Mouse (Mus musculus) CD4-positive naive resting alpha-beta T cell, adult 57 days (primary cell): Measurements from ENCODE around the gene Urah. TPM values are rescaled to one million over a fixed set of nuclear protein-coding genes. Genes with fewer than 3 reads are reported as not detected.

Source experiments
- total RNA-seq: library from RNA; stranded (reverse); gene quantifications from one replicate; pipeline ENCODE4 v1.2.4, GENCODE M21; 2023

Gene Urah
- not detected for total RNA-seq

DNA sequence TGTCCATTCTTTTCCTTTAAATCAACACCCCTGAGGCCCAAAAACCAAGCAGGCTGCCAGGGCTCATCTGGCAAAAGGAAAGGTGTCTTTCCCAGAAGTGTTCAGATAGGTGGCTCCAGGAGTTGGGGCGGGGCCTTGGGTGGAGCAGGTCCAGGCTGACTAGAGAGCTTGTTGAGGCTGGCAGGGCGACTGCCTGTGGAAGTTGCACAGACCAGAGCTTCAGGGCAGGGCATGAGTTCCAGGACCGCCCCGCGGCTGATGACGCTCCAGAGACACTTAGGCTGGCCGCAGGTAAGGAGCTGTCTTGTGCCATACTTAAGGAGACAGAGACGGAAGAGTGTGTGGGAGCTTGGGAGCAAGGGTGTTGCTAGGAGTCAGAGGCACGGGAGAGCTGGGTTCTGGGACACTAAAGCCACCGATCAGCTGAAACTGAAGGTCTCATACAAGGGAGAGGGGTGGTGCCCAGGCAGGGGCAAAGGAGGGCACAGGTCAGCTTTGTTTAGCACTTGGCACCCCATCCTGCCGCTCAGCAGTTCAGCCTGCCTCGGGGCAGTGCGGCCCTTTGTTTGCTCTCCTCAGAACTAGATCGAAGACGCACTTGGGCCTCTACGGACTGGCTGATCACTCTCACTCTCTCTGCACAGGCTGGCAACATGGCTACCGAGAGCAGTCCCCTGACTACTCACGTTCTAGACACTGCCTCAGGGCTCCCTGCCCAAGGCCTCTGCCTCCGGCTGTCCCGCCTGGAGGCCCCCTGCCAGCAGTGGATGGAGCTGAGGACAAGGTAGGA lies at the start of gene Urah:
Gene Urah, plus strand, starts transcription at position 51 of the 790 bp plus-strand sequence.

DNA sequence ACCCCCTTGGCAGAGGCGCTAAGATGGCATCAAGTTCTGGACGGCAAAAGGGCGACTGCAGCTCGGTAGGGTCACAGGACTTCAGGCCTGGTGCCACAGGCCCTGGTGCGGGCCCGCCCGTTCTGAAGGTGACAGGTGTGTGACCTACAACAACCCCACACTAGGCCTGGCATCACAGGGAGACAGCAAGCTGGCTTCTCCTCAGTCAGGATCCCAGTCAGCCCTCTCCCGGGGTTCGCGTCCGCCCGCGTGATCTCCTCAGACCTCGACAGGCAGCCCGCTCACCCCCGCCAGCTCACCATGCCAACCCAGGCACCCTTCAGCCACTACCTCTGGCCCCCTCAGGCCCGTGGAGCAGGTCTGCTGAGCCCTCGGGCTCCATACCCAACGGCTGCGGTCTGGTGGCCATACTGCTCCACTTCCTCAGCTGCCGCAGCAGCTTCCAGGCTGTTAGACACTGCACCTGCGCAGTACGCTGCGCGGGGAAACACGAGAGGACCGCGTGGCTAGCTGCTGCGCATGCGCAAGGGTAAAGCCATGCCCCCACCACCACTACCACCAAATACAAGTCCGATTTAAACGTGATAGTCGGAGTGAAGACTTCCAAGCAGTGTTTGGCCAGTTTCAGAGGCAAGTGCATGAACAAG lies 47.3 kb upstream of the Urah start, which contains the start of gene Syce1:
Gene Syce1, minus strand, starts transcription at position 447 of the 647 bp plus-strand sequence.

DNA sequence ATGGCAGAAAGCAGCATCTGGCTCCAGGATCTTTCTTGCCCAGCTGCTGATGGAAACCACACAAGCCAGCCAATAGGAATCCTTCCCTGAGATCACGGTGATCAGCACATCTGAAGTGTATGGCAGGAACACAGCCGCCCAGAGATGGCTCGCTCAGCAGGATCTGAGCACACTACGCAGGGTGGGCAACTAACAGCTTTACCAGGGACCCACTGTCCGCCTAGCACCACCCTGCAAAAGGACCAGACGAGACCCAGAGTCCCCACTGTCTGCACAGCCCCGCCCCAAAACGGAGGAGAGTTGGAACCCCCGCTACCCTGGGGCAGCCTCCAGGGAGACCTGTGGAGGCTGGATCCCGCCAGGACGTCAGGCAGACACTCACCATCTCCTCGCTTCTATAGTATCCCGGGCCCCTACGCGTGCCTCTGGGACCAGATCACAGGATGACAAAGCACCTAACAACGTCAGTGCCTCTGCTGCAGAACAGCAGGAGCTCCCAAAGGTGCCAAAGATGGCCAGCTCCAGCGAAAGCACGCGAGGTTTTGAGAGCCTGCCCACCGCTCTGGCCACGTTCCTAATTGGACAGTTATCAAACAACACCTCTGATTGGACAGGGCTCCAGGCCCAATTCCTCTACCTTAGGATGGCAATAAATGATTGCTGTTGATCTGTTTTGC lies 13.0 kb upstream of the Urah start, which contains the start of gene Zfp941:
Gene Zfp941, minus strand, starts transcription at position 526 of the 677 bp plus-strand sequence.

DNA sequence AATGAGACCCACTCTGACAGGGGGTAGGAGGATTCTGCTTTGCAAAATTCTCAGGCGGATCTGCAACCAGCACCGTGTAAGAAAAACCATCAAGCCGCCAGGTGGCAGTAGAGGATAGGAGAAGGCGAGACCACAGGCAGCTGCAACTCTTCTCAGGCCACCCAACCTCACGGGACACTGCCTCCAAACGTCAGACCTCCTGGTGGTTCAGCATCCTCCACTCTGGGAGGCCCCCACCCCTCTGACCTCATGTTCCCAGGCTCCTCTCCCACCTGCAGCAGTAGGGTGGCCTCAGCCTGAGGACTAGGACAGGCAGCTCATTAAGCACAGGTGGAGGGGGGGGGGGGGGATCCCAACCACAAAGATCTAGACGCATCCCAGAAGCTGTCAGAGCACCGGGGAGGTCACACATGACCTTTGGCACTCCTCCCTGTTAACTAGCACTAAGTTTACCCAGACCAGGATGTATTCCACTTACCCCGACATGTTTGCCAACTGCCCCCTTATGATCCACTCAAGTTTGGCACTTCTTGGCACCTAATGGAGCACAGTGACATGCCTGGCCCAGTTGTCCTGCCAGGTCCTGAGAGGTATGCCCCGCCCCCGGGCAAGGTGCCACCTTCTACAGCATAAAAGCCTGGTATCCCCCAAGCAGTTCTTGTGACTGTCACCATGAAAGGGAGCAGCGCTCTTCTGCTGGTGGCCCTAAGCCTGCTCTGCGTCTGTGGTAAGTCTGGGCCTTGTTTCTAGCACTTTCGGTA lies 10.3 kb downstream of the Urah start, which contains the start of gene Scgb1c1:
Gene Scgb1c1, plus strand, starts transcription at position 643 of the 761 bp plus-strand sequence.

DNA sequence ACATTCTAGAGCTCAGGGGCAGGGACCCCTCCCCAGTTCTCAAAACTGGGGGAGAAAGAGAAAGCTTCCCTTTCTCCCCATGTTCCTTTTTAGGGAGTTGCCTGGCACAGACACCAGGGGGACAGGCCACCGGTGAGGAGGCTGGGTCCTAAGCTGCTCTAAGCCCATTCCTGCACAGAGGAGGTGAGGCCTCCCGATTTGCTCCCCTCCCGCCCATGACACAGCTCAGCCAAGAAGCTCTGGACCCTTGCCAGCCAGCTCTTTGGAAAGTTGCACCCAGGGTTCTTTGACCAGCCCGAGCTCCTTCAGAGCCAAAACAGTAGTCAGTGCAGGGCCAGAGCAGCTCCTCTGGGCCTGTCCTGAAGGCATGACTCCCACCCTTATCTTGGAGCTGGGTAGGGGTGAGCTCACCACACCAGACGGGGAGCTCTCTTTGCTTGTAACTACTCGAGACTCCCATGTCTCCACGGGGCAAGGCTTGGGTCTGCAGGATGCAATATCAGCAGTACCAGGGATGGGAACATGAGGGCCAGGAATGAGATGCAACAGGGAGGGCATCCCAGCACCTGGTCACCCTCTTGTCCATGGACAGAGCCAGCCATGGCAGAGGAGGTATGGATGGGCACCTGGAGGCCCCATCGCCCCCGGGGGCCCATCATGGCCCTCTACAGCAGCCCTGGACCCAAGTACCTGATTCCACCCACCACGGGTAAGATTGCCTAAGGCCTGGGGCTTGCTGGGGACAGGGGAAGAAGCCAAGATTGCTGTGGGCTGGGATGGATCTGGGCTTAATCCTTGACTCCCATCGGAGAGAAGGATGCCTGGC lies 13.2 kb downstream of the Urah start, which contains the start of gene Odf3:
Gene Odf3, plus strand, starts transcription at position 51 of the 826 bp plus-strand sequence.

DNA sequence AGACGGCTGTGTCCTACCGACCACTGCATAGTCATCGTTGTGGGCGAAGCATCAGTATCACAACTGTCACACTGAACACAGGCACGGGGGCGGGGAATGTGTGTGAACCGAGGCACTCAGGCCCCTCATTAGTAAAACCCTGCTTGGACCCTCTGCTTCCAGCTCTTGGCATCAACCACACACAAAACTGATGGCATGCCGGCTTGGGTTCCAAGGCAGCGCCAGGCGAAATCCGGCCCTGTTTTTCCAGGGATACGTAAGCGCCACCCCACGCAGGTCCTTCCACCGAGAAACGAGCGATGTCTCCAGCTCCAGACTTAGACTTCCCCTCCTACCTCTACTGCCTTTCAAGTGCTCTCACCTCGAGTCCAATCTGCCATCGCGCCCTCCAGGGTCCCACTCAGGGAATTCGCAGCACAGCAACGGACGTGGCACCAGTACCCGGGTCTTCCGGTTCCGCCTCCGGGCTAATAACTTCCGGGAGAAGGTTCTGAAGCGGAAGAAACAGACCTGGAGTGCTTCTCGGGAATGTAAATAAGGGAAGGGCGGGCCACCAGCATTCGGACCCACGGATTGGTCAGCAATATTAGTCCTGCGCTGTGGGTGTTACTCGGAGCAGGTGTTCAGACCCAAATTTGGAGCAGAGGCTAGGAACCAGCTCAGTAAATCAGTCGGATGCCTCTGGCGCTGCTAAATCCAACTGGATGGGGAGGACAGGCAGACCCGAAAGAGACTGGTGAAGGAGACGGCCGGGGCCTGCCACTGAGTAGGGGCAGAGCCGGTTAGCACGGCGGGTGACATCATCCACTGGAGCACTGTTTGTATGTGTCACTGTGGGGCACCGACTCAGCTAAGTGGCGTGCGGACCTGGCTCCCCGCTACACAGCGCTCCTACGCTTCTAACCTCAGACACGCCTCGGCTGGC lies 21.3 kb downstream of the Urah start, which contains the start of gene Gm45785:
Gene Gm45785, minus strand, starts transcription at position 472 of the 925 bp plus-strand sequence.

DNA sequence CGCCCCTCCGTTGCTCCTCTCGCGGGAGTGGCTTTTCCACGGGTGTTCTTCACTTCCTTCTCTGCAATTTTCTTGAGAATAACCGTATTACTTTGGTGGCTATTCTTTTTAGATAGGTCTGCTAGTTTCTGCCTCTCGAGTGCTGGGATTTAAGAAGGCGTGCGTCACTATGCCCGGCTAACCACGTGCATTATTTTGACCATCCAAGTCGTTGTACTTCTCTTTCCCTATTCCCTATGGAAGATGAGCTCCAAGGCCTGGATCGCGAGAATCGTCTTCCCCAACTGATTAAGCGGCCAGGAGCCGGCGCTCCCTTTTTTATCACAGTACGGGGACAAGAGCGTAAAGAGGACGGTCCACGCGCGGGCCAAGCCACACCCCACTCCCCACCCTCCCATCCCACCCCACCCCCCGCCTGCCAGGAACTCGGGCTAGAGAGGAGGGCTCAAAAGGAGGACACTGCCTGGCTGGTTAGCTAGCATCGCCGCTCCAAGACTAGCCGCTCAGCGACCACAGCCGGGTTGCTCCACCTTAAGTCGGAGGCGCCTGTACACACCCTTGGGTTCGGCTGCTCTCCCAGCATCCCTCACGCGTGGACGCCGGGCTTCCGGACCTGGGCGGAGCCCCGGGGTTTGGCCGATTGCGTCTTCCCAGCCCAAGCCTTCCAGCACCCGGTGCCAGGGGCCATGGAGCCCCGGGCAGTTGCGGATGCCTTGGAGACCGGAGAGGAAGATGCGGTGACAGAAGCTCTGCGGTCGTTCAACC lies 22.1 kb downstream of the Urah start, which contains the start of gene Ric8a:
Gene Ric8a, plus strand, starts transcription at position 173 of the 765 bp plus-strand sequence.

DNA sequence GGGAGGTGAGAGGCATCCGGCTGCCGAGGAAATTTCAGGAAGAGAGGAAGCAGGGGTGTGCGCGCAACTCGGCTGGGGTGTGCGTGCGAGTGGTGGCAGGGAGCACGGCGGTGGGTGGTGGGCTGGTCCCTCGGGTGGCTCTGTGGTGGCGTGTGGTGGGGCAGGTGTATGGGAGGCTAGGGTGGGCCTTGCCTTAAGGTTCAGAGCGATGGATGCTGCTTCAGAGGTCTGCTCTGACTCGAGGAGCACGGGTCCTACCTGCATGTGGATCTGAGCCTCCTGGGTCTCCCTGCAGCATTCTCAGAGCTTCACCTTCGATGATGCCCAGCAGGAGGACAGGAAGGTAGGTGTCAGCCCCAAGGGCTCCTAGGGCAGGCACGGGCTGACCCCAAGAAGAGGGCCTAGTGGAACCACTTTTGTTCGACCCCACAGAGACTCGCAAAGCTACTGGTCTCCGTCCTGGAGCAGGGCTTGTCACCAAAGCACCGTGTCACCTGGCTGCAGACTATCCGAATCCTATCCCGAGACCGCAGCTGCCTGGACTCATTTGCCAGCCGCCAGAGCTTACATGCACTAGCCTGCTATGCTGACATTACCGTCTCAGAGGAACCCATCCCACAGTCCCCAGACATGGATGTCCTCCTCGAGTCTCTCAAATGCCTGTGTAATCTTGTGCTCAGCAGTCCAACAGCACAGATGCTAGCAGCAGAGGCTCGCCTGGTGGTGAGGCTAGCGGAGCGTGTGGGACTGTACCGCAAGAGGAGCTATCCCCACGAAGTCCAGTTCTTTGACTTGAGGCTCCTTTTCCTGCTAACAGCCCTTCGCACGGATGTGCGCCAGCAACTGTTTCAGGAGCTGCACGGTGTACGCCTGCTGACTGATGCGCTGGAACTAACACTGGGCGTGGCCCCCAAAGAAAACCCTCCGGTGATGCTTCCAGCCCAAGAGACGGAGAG lies 23.0 kb downstream of the Urah start, which contains the start of gene Bet1l:
Gene Bet1l, minus strand, starts transcription at position 28 of the 956 bp plus-strand sequence.

DNA sequence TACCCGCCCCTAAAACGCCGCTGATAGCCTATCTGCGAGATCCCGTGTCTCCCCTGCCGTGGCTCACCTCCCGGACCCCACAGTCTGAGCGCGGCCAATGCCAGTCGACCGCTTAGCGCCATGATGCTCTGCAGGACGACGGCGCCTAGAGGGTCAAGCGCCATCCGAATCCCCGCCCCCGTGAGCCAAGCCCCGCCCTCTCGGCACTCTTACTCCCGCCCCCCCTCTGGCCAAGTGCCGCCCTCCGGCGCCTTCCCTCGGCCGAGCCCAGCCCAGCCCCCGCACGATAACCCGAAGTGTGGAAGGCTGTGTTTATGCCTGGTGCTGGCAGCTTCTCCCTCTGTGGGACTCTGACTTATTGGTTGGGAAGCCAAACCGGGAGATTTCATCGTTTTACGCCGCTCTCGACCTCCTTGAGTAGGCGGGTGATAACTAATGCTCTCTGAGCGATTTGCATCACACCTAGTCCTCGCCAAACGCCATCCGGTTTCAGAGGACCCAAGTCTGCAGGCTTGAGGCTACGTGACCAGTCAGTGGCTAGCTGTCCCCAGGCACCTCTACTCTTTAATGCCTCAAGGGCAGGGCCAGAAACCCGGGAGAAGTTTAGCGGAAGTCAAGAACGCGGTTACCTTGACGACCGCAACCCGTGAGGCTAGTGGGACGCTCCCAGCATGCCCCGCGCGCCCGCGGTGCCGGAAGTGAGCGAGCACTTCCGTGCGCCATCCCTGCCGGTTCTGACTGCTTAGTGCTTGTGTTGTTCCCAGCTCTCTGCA lies 47.1 kb downstream of the Urah start, which contains the start of the genes Psmd13 and Sirt3:
Gene Psmd13, plus strand, starts transcription at position 273 of the 773 bp plus-strand sequence.
Gene Sirt3, minus strand, starts transcription at position 614 of the 773 bp plus-strand sequence.

Other genes starting within 250 kb of the Urah start
- gene Olfr46, start 233.7 kb upstream of the Urah start, total RNA-seq, result not detected
- not detected for gene Olfr61, start 206.0 kb upstream of the Urah start, total RNA-seq
- not detected for gene Olfr53, start 188.6 kb upstream of the Urah start, total RNA-seq
- gene Olfr539, start 175.1 kb upstream of the Urah start, total RNA-seq, result not detected
- gene Olfr45, start 153.1 kb upstream of the Urah start, total RNA-seq, result not detected
- not detected for gene Olfr541, start 137.8 kb upstream of the Urah start, total RNA-seq
- not detected for gene Cyp2e1, start 71.3 kb upstream of the Urah start, total RNA-seq
- gene Syce1, start 47.2 kb upstream of the Urah start, total RNA-seq, result not detected
- not detected for gene Zfp941, start 12.8 kb upstream of the Urah start, total RNA-seq
- gene Scgb1c1, start 10.5 kb downstream of the Urah start, total RNA-seq, result not detected
- not detected for gene Odf3, start 12.8 kb downstream of the Urah start, total RNA-seq
- not detected for gene Gm45785, start 21.3 kb downstream of the Urah start, total RNA-seq
- 104 TPM for gene Ric8a, start 21.9 kb downstream of the Urah start, total RNA-seq
- 28.0 TPM for gene Bet1l, start 22.6 kb downstream of the Urah start, total RNA-seq
- gene Psmd13, start 47.0 kb downstream of the Urah start, total RNA-seq, result 79.0 TPM
- gene Sirt3, start 47.3 kb downstream of the Urah start, total RNA-seq, result 7.8 TPM
- gene Cox8b, start 65.4 kb downstream of the Urah start, total RNA-seq, result not detected
- not detected for gene Nlrp6, start 85.9 kb downstream of the Urah start, total RNA-seq
- 11.0 TPM for gene Pgghg, start 106.4 kb downstream of the Urah start, total RNA-seq
- gene Ifitm5, start 115.3 kb downstream of the Urah start, total RNA-seq, result not detected
- not detected for gene Gm45717, start 120.9 kb downstream of the Urah start, total RNA-seq
- 19.8 TPM for gene Ifitm2, start 121.0 kb downstream of the Urah start, total RNA-seq
- 5.5 TPM for gene Ifitm1, start 132.2 kb downstream of the Urah start, total RNA-seq
- 12.2 TPM for gene Ifitm3, start 175.8 kb downstream of the Urah start, total RNA-seq
- gene Ifitm6, start 182.9 kb downstream of the Urah start, total RNA-seq, result 1.9 TPM
- not detected for gene Gm17387, start 194.1 kb downstream of the Urah start, total RNA-seq
- gene B4galnt4, start 226.1 kb downstream of the Urah start, total RNA-seq, result 1.3 TPM
- 39.7 TPM for gene Pkp3, start 243.2 kb downstream of the Urah start, total RNA-seq